Mouse (Mus musculus) T-cell, adult 2 months (primary cell): Measurements from ENCODE around the gene Fdx1l.
A peak's percentile ranks its signal among the peaks of the same experiment; 100 is the strongest.
"Not testable (repeated sequence)": the region's sequence is repeated elsewhere in the genome, so short reads cannot be mapped to it uniquely, and the experiment has no call there.

Experiments
- DNase-seq: peaks from one replicate; pipeline ENCODE4 v3.0.0; 2022; ENCODE audit warnings: low spot score

The Fdx1l gene

GRCm38 (mm10) chr9:21072641-21073040 is 773 bp downstream of the Fdx1l start:
- no peak for DNase-seq

- no peak for DNase-seq
Observed at GRCm38 (mm10) chr9:21067006-21067684, 6.3 kb downstream of the Fdx1l start, which contains the start of gene Zglp1. Gene Zglp1, minus strand, starts transcription at chr9:21067093.

GRCm38 (mm10) chr9:21062928-21063327 is 10.5 kb downstream of the Fdx1l start:
- no peak for DNase-seq

- no peak for DNase-seq
Observed at GRCm38 (mm10) chr9:21051578-21051977, 21.8 kb downstream of the Fdx1l start.

GRCm38 (mm10) chr9:21045235-21045634 is 28.2 kb downstream of the Fdx1l start:
- no peak for DNase-seq

GRCm38 (mm10) chr9:21044785-21045184 is 28.6 kb downstream of the Fdx1l start:
- DNase-seq, result not testable (repeated sequence)

GRCm38 (mm10) chr9:21043563-21043962 is 29.9 kb downstream of the Fdx1l start:
- no peak for DNase-seq

- DNase-seq, result no peak
Observed at GRCm38 (mm10) chr9:21041308-21041707, 32.1 kb downstream of the Fdx1l start.

GRCm38 (mm10) chr9:21039779-21040178 is 33.6 kb downstream of the Fdx1l start:
- no peak for DNase-seq

GRCm38 (mm10) chr9:21037481-21037891 is 35.9 kb downstream of the Fdx1l start:
- no peak for DNase-seq

- DNase-seq, result no peak
Observed at GRCm38 (mm10) chr9:21036666-21037065, 36.7 kb downstream of the Fdx1l start.

GRCm38 (mm10) chr9:21036161-21036560 is 37.3 kb downstream of the Fdx1l start:
- no peak for DNase-seq

GRCm38 (mm10) chr9:21035586-21035985 is 37.8 kb downstream of the Fdx1l start:
- DNase-seq, result no peak

- no peak for DNase-seq
Observed at GRCm38 (mm10) chr9:21034481-21035085, 38.8 kb downstream of the Fdx1l start.

GRCm38 (mm10) chr9:21033136-21033535 is 40.3 kb downstream of the Fdx1l start:
- peak; percentile 78 for DNase-seq

GRCm38 (mm10) chr9:21032491-21032890 is 40.9 kb downstream of the Fdx1l start:
- no peak for DNase-seq

- peak; percentile 41 for DNase-seq
Observed at GRCm38 (mm10) chr9:21031896-21032351, 41.5 kb downstream of the Fdx1l start, which contains the start of gene Icam5. Gene Icam5, plus strand, starts transcription at chr9:21032073.

GRCm38 (mm10) chr9:21031251-21031895 is 42.0 kb downstream of the Fdx1l start:
- DNase-seq, result peak; percentile 72

- DNase-seq, result peak; percentile 91
Observed at GRCm38 (mm10) chr9:21030781-21031250, 42.6 kb downstream of the Fdx1l start.

GRCm38 (mm10) chr9:21030055-21030600 is 43.3 kb downstream of the Fdx1l start:
- peak; percentile 15 for DNase-seq

GRCm38 (mm10) chr9:21029291-21030054 is 43.9 kb downstream of the Fdx1l start, which contains the start of gene Icam4:
Gene Icam4, plus strand, starts transcription at chr9:21029373.
- DNase-seq, result peak; percentile 70
